Mouse (Mus musculus) embryonic facial prominence, embryonic 15.5 days (tissue): ENCODE measurements around the gene Hsd17b6. TPM values are rescaled to one million over a fixed set of nuclear protein-coding genes. Genes with fewer than 3 reads are reported as not detected.

Source experiments
- ATAC-seq: fragments of 200-750 bp; cut with Nextera tagmentation; 2 replicates; pipeline ENCODE4 v1.8.0; 2017; ENCODE audit warnings: low read depth, moderate TSS enrichment; ENCODE audit not compliant: insufficient number of reproducible peaks, low FRiP score, low TSS enrichment
- H3K27ac ChIP-seq: fragments of 300-500 bp; sonication (generic); replicated peaks from 2 replicates; pipeline ENCODE4 v1.5.1; 2015; ENCODE audit warnings: mild to moderate bottlenecking, inconsistent platforms
- H3K27me3 ChIP-seq: fragments of 300-500 bp; sonication (generic); 2 replicates; pipeline ENCODE4 v1.6.1; 2015; ENCODE audit warnings: inconsistent platforms
- H3K36me3 ChIP-seq: fragments of 300-500 bp; sonication (generic); 2 replicates; pipeline ENCODE4 v1.6.1; 2015; ENCODE audit warnings: mild to moderate bottlenecking, inconsistent platforms
- H3K4me1 ChIP-seq: fragments of 300-500 bp; sonication (generic); 2 replicates; pipeline ENCODE4 v1.6.1; 2015; ENCODE audit warnings: inconsistent platforms
- H3K4me2 ChIP-seq: fragments of 300-500 bp; sonication (generic); replicated peaks from 2 replicates; pipeline ENCODE4 v1.6.1; 2015; ENCODE audit warnings: mild to moderate bottlenecking, inconsistent platforms
- H3K4me3 ChIP-seq: fragments of 300-500 bp; sonication (generic); replicated peaks from 2 replicates; pipeline ENCODE4 v1.5.1; 2015; ENCODE audit warnings: mild to moderate bottlenecking, inconsistent platforms
- H3K9ac ChIP-seq: fragments of 300-500 bp; sonication (generic); 2 replicates; pipeline ENCODE4 v1.6.1; 2015; ENCODE audit warnings: inconsistent platforms
- H3K9me3 ChIP-seq: fragments of 300-500 bp; sonication (generic); replicated peaks from 2 replicates; pipeline ENCODE4 v1.6.1; 2016; ENCODE audit warnings: inconsistent platforms
- WGBS: fragments of 180-500 bp; shearing (Covaris S2); methylation state at CpG from one replicate; pipeline ENCODE4 v1.1.7; 2015; 5-methylcytosine and 5-hydroxymethylcytosine counted together
- polyA plus RNA-seq: library from polyadenylated mRNA; unstranded; fragments of >200 nt; fragmentation: Nextera tagmentation; extraction: Ambion mirVana; gene quantifications from 2 replicates; pipeline ENCODE4 v1.2.1, GENCODE M21; 2015

Gene Hsd17b6
- polyA plus RNA-seq, 1 experiment from 2014 or later: 1.1 TPM

GRCm38 (mm10) chr10:128039858-128040257, 32.4 kb upstream of the Hsd17b6 start:
- H3K27ac ChIP-seq: peak overlapping the region; percentile 3; the same call in 1 of the 2 replicates
- peaks cover 59% of the 10 kb centered on the region for H3K36me3 ChIP-seq
- no peak for ATAC-seq
- H3K4me2 ChIP-seq: no peak overlapping the region
- no peak overlapping the region for H3K4me3 ChIP-seq
- peaks cover 77% of the 10 kb centered on the region for H3K4me1 ChIP-seq
- WGBS: 54% methylated on average over 3 of the region's 3 CpGs
- no peaks in the 10 kb centered on the region for H3K9me3 ChIP-seq
- H3K9ac ChIP-seq: no peak overlapping the region
- H3K27me3 ChIP-seq: no peaks in the 10 kb centered on the region

- no peak overlapping the region for H3K9ac ChIP-seq
- H3K9me3 ChIP-seq: no peaks in the 10 kb centered on the region
- peak overlapping the region; percentile 34 for H3K4me2 ChIP-seq
- 0 out of 2 replicates have a peak overlapping the region, but pooled peaks have one; percentile 3 for H3K27ac ChIP-seq
- H3K4me3 ChIP-seq: no peak overlapping the region
- H3K4me1 ChIP-seq: peaks cover 74% of the 10 kb centered on the region
- H3K36me3 ChIP-seq: peaks cover 52% of the 10 kb centered on the region
- no peaks in the 10 kb centered on the region for H3K27me3 ChIP-seq
- ATAC-seq: no peak
- WGBS: 38% methylated on average over 5 of the region's 5 CpGs
Observed at GRCm38 (mm10) chr10:128039167-128039566, 31.8 kb upstream of the Hsd17b6 start.

GRCm38 (mm10) chr10:128037921-128038320, 30.5 kb upstream of the Hsd17b6 start:
- no peak overlapping the region for H3K9ac ChIP-seq
- ATAC-seq: no peak
- no peaks in the 10 kb centered on the region for H3K9me3 ChIP-seq
- H3K4me1 ChIP-seq: peaks cover 61% of the 10 kb centered on the region
- H3K27ac ChIP-seq: 0 out of 2 replicates have a peak overlapping the region, but pooled peaks have one; percentile 44
- H3K27me3 ChIP-seq: no peaks in the 10 kb centered on the region
- H3K4me3 ChIP-seq: peak overlapping the region; percentile 16
- peak overlapping the region; percentile 34 for H3K4me2 ChIP-seq
- WGBS: 59% methylated on average over 3 of the region's 3 CpGs
- peaks cover 40% of the 10 kb centered on the region for H3K36me3 ChIP-seq

- H3K27me3 ChIP-seq: no peaks in the 10 kb centered on the region
- 0 out of 2 replicates have a peak, but pooled peaks have one; percentile 13 for ATAC-seq
- WGBS: 3% methylated on average over 10 of the region's 10 CpGs
- H3K36me3 ChIP-seq: peaks cover 32% of the 10 kb centered on the region
- peak overlapping the region; percentile 100 for H3K9ac ChIP-seq
- no peaks in the 10 kb centered on the region for H3K9me3 ChIP-seq
- H3K27ac ChIP-seq: peak overlapping the region; percentile 99
- peaks cover 51% of the 10 kb centered on the region for H3K4me1 ChIP-seq
- peak overlapping the region; percentile 66 for H3K4me2 ChIP-seq
- H3K4me3 ChIP-seq: peak overlapping the region; percentile 96
Observed at GRCm38 (mm10) chr10:128036746-128037425, 29.5 kb upstream of the Hsd17b6 start.

- Histone ChIP-seq H3K27ac (no peak overlapping the region), H3K4me3 (no peak overlapping the region), H3K9ac (no peak overlapping the region), H3K9me3 (no peaks in the 10 kb centered on the region), H3K27me3 (no peaks in the 10 kb centered on the region), H3K36me3 (peaks cover 45% of the 10 kb centered on the region), H3K4me2 (no peak overlapping the region), H3K4me1 (peaks cover 5% of the 10 kb centered on the region)
- WGBS: 66% methylated on average over 2 of the region's 2 CpGs
- no peak for ATAC-seq
Observed at GRCm38 (mm10) chr10:128030860-128031259, 23.4 kb upstream of the Hsd17b6 start.

- ATAC-seq: no peak
- 90% methylated on average over 7 of the region's 7 CpGs for whole genome bisulfite sequencing
- H3K4me2 ChIP-seq: no peak overlapping the region
- no peaks in the 10 kb centered on the region for H3K9me3 ChIP-seq
- H3K9ac ChIP-seq: no peak overlapping the region
- H3K27me3 ChIP-seq: no peaks in the 10 kb centered on the region
- H3K36me3 ChIP-seq: peaks cover 52% of the 10 kb centered on the region
- H3K4me3 ChIP-seq: no peak overlapping the region
- H3K27ac ChIP-seq: no peak overlapping the region
- H3K4me1 ChIP-seq: peaks cover 5% of the 10 kb centered on the region
Observed at GRCm38 (mm10) chr10:128029931-128030330, 22.5 kb upstream of the Hsd17b6 start.

GRCm38 (mm10) chr10:128023496-128023895, 16.1 kb upstream of the Hsd17b6 start:
- ATAC-seq: no peak
- H3K36me3 ChIP-seq: peaks cover 64% of the 10 kb centered on the region
- H3K4me3 ChIP-seq: no peak overlapping the region
- H3K4me1 ChIP-seq: no peaks in the 10 kb centered on the region
- no peak overlapping the region for H3K27ac ChIP-seq
- no peaks in the 10 kb centered on the region for H3K27me3 ChIP-seq
- WGBS: 95% methylated on average over 10 of the region's 10 CpGs
- H3K9ac ChIP-seq: no peak overlapping the region
- H3K4me2 ChIP-seq: no peak overlapping the region
- H3K9me3 ChIP-seq: no peaks in the 10 kb centered on the region

- WGBS: 97% methylated on average over 5 of the region's 5 CpGs
- H3K36me3 ChIP-seq: peaks cover 57% of the 10 kb centered on the region
- H3K4me3 ChIP-seq: no peak overlapping the region
- no peak for ATAC-seq
- H3K27me3 ChIP-seq: no peaks in the 10 kb centered on the region
- H3K27ac ChIP-seq: no peak overlapping the region
- no peak overlapping the region for H3K4me2 ChIP-seq
- no peaks in the 10 kb centered on the region for H3K9me3 ChIP-seq
- no peaks in the 10 kb centered on the region for H3K4me1 ChIP-seq
- H3K9ac ChIP-seq: no peak overlapping the region
Observed at GRCm38 (mm10) chr10:128022196-128022595, 14.8 kb upstream of the Hsd17b6 start.

GRCm38 (mm10) chr10:128015068-128015934, 7.9 kb upstream of the Hsd17b6 start, which contains the start of gene Prim1:
Gene Prim1 (plus strand): TSS chr10:128015168.
- WGBS: 3% methylated on average over 31 of the region's 31 CpGs
- Histone ChIP-seq H3K4me3 (peak within 1 kb of the TSS; percentile 64), H3K27ac (peak within 1 kb of the TSS; percentile 76), H3K36me3 (peaks cover 6% of the 10 kb centered on the region), H3K9me3 (no peaks in the 10 kb centered on the region), H3K4me1 (0 out of 2 replicates have a peak, but pooled peaks cover 4% of the 10 kb centered on the region), H3K4me2 (peak within 1 kb of the TSS; percentile 53), H3K27me3 (no peaks in the 10 kb centered on the region), H3K9ac (peak within 1 kb of the TSS; percentile 53)
- peak; percentile 71 for ATAC-seq

- Histone ChIP-seq H3K9me3 (no peaks in the 10 kb centered on the region), H3K27me3 (no peaks in the 10 kb centered on the region), H3K36me3 (no peaks in the 10 kb centered on the region), H3K9ac (no peak overlapping the region), H3K27ac (no peak overlapping the region), H3K4me2 (no peak overlapping the region), H3K4me1 (no peaks in the 10 kb centered on the region), H3K4me3 (no peak overlapping the region)
- WGBS: 74% methylated on average over 5 of the region's 5 CpGs
- no peak for ATAC-seq
Observed at GRCm38 (mm10) chr10:128009735-128010134, 2.3 kb upstream of the Hsd17b6 start.

- 6% methylated on average over 4 of the region's 4 CpGs for WGBS
Observed at GRCm38 (mm10) chr10:128008207-128008889, 937 bp upstream of the Hsd17b6 start.

More at GRCm38 (mm10) chr10:128008207-128008889, 937 bp upstream of the Hsd17b6 start:
- no peaks in the 10 kb centered on the region for H3K36me3 ChIP-seq
- H3K9ac ChIP-seq: no peak overlapping the region
- H3K27me3 ChIP-seq: no peaks in the 10 kb centered on the region
- no peak overlapping the region for H3K4me3 ChIP-seq
- H3K4me1 ChIP-seq: no peaks in the 10 kb centered on the region
- no peaks in the 10 kb centered on the region for H3K9me3 ChIP-seq
- H3K27ac ChIP-seq: no peak overlapping the region
- ATAC-seq: no peak
- no peak overlapping the region for H3K4me2 ChIP-seq
